Mouse (Mus musculus): ENCODE results near the gene Wnk2.
A peak's percentile ranks its signal among the peaks of the same experiment; 100 is the strongest.

The Wnk2 gene

GRCm38 (mm10) chr13:49028757-49029539, 118.9 kb downstream of the Wnk2 start:
- no peak for DNase-seq

GRCm38 (mm10) chr13:49027057-49027456, 120.8 kb downstream of the Wnk2 start:
- no peak for DNase-seq

GRCm38 (mm10) chr13:49025521-49025920, 122.3 kb downstream of the Wnk2 start:
- no peak for DNase-seq

GRCm38 (mm10) chr13:49024763-49025162, 123.1 kb downstream of the Wnk2 start:
- DNase-seq, result no peak

- peak; percentile 62 to 77 for DNase-seq
These were observed 126.1 kb downstream of the Wnk2 start for GRCm38 (mm10) chr13:49021693-49022092.

GRCm38 (mm10) chr13:49020152-49020551, 127.7 kb downstream of the Wnk2 start:
- peak in 1 of 2 experiments; percentile 55 for DNase-seq

- DNase-seq, result no peak
These were observed 130.4 kb downstream of the Wnk2 start for GRCm38 (mm10) chr13:49017375-49017774.

- DNase-seq, result peak; percentile 97 to 98
These were observed 131.5 kb downstream of the Wnk2 start for GRCm38 (mm10) chr13:49016311-49016761.

GRCm38 (mm10) chr13:49015366-49016306, 132.2 kb downstream of the Wnk2 start:
- DNase-seq, result peak; percentile 53 to 61

- DNase-seq, result no peak
These were observed 134.5 kb downstream of the Wnk2 start for GRCm38 (mm10) chr13:49013206-49013794.

- peak; percentile 91 to 95 for DNase-seq
These were observed 146.1 kb downstream of the Wnk2 start for GRCm38 (mm10) chr13:49001691-49002090.

- DNase-seq, result peak; percentile 81 to 82
These were observed 149.2 kb downstream of the Wnk2 start for GRCm38 (mm10) chr13:48998591-48998990.

- DNase-seq, result no peak
These were observed 151.1 kb downstream of the Wnk2 start for GRCm38 (mm10) chr13:48996731-48997130.

- no peak for DNase-seq
These were observed 152.9 kb downstream of the Wnk2 start for GRCm38 (mm10) chr13:48994903-48995302.

- no peak for DNase-seq
These were observed 154.9 kb downstream of the Wnk2 start for GRCm38 (mm10) chr13:48992914-48993313.

- no peak for DNase-seq
These were observed 157.7 kb downstream of the Wnk2 start for GRCm38 (mm10) chr13:48990138-48990537.
